Mouse (Mus musculus): ENCODE results near the gene Pithd1.
"Not testable (repeated sequence)": the region's sequence is repeated elsewhere in the genome, so short reads cannot be mapped to it uniquely, and the experiment has no call there.

Gene Pithd1

DNA sequence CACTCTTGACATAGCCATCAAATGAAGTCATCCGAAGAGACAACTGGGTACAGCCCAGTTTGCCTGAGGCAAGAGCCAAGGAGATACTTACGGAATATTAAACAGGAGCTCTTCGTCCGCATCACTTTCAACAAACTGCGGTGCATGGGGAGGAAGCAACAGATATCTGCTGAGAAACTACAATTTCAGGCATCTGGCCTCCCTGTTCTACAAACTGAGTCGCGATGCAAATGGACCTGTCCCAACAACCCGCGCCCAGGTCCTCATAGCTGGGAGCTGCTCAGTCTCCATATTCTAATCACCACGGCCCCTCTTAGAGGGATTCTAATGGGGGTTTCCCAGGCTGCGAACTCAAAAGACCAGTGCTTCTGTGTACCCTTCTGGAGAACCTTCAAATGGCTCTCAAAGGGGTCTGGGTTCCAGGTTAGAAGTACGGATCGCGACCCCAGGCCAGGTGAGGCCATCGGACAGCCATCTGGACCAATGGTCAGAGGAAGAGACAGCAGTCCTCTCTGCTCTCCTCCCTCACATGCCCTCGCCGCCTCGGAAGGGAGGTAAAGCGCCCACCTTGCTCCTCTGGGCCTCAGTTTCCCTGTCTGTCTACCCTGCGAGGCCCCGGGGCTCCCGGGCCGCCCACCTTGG, 642 bp downstream of the Pithd1 start:
- no peak for DNase-seq (ENCODE audit: low read depth)

- DNase-seq (ENCODE audit: low read depth) = no peak
Measured at GRCm38 (mm10) chr4:135985769-135986168, 1.3 kb downstream of the Pithd1 start.

DNA sequence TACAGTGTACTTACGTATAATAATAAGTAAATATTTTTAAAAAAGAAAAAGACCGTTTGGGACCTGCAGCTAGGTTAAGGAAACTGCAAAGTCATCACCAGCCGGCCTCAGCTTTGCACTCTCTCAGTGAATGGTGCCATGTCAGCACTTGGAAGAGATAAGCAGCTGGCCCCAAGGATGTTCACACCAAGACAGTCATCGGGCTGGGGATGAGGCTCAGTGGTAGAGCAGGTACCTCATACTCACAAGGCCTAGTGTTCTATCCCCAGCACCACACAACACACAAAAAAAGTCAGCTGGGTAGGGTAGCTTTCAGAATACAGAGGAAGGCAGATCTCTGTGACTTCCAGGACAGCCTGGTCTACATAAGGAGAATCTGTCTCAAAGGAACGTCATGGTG, 1.9 kb downstream of the Pithd1 start:
- no peak for DNase-seq (ENCODE audit: low read depth)

- DNase-seq (ENCODE audit: low read depth) = no peak
Measured at GRCm38 (mm10) chr4:135984556-135984955, 2.5 kb downstream of the Pithd1 start.

GRCm38 (mm10) chr4:135981524-135982063, 5.5 kb downstream of the Pithd1 start:
- DNase-seq (ENCODE audit: low read depth) = no peak

DNA sequence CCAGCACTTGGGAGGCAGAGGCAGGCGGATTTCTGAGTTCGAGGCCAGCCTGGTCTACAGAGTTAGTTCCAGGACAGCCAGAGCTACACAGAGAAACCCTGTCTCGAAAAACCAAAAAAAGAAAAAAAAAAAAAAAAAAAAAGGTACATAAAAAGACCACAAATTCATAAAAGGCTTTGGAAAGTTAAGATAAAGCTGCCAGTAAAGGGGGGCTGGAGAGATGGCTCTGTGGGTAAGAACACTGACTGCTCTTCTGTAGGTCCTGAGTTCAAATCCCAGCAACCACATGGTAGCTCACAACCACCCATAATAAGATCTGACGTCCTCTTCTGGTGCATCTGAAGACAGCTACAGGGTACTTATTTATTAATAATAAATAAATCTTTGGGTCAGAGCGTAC, 6.8 kb downstream of the Pithd1 start:
- not testable (repeated sequence) for DNase-seq (ENCODE audit: low read depth)

DNA sequence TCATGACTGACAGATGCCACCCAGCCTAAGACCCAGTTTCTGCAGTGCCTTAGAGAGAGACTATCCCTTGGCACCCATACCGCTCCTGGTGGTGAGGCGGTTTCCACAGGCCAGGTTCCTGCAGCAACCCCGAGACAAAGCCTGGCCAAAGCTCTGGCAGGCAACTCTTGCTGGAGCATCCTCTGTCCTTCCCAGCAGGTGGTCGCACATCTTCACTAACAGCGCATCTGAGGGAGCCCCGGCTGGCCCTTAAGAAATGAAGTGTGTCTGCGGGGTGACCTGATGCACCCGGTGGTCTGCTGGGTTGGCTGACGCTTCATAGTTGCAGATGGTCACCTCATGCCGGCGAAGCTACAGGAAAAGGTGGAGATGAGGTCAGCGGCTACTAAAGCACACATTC, 10.9 kb downstream of the Pithd1 start:
- DNase-seq (ENCODE audit: low read depth) = no peak

GRCm38 (mm10) chr4:135972911-135973811, 13.9 kb downstream of the Pithd1 start:
- DNase-seq (ENCODE audit: low read depth) = no peak

DNA sequence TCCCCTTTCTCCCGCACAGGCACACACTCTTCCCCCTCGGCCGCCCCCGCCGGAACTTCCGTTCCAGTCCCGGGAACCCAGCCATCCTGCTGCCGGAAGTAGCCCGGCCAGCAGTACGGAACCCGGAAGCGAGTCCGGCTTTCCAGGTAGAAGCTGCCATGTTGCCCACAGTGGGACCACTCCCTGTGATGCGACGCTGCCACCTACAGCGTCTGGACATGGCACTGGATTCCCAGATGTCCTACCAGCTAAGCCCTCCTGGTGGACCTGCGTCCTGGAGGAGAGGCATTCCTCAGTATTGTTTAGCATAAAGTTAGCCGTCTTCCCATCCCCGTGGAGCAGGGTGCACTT, 14.5 kb downstream of the Pithd1 start, which contains the start of gene Lypla2:
Gene Lypla2, minus strand, starts transcription at position 71 of the 351 bp plus-strand sequence.
- DNase-seq (ENCODE audit: low read depth) = peak; percentile 88

GRCm38 (mm10) chr4:135971805-135972555, 15.1 kb downstream of the Pithd1 start:
- DNase-seq (ENCODE audit: low read depth) = no peak

GRCm38 (mm10) chr4:135970585-135970984, 16.5 kb downstream of the Pithd1 start:
- DNase-seq (ENCODE audit: low read depth) = no peak

- DNase-seq (ENCODE audit: low read depth) = no peak
Measured at GRCm38 (mm10) chr4:135969070-135969750, 17.9 kb downstream of the Pithd1 start.

- no peak for DNase-seq (ENCODE audit: low read depth)
Measured at GRCm38 (mm10) chr4:135968271-135968869, 18.7 kb downstream of the Pithd1 start.

DNA sequence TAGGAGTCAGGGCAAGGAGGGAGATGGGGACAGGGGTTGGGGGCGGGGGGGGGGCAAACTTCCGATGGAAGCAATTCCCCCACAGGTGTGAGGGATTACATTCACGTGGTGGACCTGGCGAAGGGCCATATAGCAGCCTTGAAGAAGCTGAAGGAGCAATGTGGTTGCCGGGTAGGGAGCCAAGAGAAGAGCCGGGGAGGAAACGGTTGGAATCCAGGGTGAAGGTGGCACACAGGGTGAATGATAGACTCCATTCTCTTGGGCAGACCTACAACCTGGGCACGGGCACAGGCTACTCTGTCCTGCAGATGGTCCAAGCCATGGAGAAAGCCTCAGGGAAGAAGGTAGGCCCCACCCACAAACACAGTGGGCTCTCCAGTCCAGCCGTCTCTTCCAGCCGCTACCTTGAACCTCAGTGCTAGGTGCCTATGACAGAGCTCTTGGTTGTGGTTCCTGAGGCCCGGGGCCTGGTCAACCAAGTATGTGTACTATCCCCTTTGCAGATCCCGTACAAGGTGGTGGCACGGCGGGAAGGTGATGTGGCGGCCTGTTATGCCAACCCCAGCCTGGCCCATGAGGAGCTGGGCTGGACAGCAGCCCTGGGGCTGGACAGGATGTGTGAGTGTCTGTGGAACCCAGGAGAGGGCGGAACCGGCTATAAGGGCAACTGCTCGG, 19.8 kb downstream of the Pithd1 start:
- DNase-seq (ENCODE audit: low read depth) = no peak

DNA sequence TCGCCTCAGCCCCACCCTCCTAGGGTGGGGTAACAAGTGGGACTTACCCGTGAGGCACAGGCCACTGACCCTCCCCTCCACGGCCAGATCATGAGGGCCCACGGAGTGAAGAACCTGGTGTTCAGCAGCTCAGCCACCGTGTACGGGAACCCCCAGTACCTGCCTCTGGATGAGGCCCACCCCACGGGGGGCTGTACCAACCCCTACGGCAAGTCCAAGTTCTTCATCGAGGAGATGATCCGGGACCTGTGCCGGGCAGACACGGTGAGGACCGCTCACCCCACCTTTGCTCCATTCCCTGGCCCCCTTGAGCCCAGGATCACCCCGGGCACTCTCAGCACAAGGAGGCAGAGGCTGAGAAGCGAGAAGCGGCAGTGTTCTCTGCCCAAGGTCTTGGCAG, 20.8 kb downstream of the Pithd1 start:
- DNase-seq (ENCODE audit: low read depth) = no peak

DNA sequence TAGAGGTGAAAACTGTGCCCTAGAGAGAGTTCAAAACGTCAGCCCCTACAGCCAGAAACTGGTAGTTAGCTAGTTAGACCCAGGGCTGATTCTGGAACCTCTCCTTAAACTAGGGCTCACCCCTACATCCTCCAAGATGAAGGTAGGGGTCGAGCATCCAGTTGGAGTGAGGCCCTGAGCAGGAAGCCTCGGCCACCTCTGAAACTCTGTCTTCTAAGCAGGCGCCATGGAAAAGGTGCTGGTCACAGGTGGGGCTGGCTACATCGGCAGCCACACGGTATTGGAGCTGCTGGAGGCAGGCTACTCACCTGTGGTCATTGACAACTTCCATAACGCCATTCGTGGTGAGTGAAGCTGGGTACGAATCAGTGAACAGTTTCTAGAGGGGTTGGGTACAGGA, 22.0 kb downstream of the Pithd1 start:
- no peak for DNase-seq (ENCODE audit: low read depth)

DNA sequence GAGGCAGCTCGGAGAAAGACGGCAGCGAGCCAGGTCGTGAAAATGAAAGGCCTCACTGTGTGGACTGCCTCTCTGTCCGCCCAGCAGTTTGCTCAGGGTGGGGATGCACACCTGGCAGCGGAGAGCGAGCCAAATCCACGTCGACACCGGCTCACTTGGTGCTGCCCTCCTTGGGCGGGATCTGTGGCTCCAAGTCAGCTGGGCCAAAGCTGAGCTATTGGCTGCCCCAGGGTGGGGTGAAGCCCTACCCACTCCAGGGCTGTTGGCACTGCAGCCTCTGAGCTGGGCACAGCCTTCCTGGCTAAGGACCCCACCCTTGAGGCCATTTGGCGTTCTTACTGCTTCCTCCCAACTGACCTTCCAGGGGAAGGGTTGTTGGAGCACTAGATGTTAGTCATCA, 22.6 kb downstream of the Pithd1 start:
- DNase-seq (ENCODE audit: low read depth) = peak; percentile 72

DNA sequence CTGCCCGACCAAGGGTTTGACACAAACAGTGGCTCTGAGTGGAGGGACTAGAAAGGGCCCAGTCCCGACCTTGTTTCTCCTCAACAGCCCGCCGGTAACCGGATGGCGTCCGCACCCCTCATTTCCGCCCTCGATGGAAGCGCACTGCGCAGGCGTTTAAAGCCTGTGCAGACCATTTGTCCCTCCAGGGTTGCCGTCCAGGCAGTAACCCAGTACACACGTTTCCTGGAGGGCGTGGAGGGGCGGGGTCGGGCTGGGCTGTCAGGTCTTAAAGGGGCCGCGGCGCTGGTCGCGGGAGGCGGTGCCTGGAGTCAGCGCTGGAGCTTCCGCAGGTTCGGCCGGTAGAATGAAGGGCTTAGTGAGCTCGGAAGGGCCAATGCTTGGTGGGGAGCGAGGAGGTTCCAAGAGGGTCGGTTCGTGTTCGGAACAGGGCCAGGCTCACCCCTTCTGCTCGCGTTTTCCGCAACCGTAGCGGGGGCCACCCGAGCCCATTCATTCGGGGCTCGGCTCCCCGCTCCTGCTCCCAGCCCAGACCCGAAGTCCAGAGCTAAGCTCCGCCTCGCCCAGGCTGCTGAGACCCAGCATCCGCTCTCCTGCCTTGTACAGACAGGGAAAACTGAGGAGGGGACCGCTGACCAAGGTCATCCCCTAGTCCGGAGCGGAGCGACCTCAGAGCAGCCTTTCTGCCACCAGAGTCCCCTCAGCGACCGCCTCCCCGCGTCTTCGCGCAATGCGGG, 23.4 kb downstream of the Pithd1 start, which contains the start of gene Gale:
Gene Gale, plus strand, starts transcription at position 271 of the 737 bp plus-strand sequence.
- DNase-seq (ENCODE audit: low read depth) = peak; percentile 98

DNA sequence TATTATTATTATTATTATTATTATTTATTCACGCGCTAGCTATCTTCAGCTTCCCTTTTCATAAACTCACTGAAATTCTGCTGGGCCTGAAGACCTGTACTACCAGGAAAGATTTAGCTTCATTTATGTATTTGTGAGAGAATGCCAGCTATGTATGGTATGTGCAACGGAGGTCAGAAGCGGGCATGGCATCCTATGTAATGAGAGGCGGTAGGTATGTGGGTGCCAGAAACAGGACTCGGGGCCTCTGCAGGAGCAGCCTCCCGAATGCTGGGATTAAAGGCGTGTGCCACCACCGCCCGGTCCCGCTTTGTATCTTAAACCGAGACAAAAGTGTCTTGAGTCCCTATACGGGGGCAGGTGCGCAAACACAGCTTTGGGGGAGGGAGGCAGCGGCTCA, 24.1 kb downstream of the Pithd1 start:
- DNase-seq (ENCODE audit: low read depth) = peak; percentile 26

GRCm38 (mm10) chr4:135962198-135962597, 24.9 kb downstream of the Pithd1 start:
- no peak for DNase-seq (ENCODE audit: low read depth)
